Mouse (Mus musculus) heart, postnatal 14 days (tissue): Measurements from ENCODE around the gene H2al1i. TPM values are rescaled to one million over a fixed set of nuclear protein-coding genes. Genes with fewer than 3 reads are reported as not detected.
"Not testable (repeated sequence)": the region's sequence is repeated elsewhere in the genome, so short reads cannot be mapped to it uniquely, and the experiment has no call there.

Source experiments
- DNase-seq, 2 experiments: peaks; one replicate each; pipeline ENCODE4 v3.0.0; 2021 to 2022
- intact Hi-C: fragments of 180-260 bp; cut with DNase I; formaldehyde crosslinking; loops from one replicate; pipeline ENCODE4 v1.15.1; 2025
- long read RNA-seq, 2 experiments: library from polyadenylated mRNA; stranded (forward); transcript quantifications; one replicate each; pipeline ENCODE4 v2.0.0; 2021
- total RNA-seq, 2 experiments: library from RNA; stranded (reverse); gene quantifications; 2 replicates each; pipeline ENCODE4 v1.2.3; 2021

H2al1i gene
- not detected for total RNA-seq
- long read RNA-seq, experiment 1, result 0 reads
- long read RNA-seq, experiment 2, result 0 reads

- DNase-seq, intact Hi-C loops: not testable (repeated sequence)
Measured at GRCm38 (mm10) chrX:11324359-11324758, at the start of gene H2al1i. Gene H2al1i, plus strand, starts transcription at chrX:11324659.

GRCm38 (mm10) chrX:11277083-11277482 lies 47.4 kb upstream of the H2al1i start:
- intact Hi-C loops, result no loop called here
- DNase-seq, result no peak

DNA sequence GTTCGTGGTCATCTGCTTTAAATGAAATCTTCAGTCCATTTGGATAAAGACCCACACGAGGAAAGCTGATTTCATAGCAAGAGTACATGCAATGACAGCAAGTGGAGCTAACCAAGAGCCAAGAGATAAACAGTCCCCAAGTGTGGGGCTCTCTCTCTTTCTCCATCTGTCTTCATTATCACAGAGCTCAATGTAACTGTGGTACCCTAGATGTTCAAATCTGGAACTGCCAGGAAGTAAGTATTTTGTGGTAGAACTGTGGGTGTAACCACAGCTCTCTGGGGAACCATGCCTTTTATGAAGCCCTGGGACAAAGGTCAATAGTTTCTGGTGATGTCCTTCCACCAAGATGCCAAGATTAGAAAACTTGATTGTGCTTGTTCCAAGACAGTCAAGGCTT lies 43.7 kb upstream of the H2al1i start:
- DNase-seq, result no peak
- intact Hi-C loops, result no loop called here

GRCm38 (mm10) chrX:11288306-11288882 lies 36.1 kb upstream of the H2al1i start:
- DNase-seq, result peak; percentile 3 to 42
- intact Hi-C loops, result no loop called here

- intact Hi-C loops, result no loop called here
Measured at GRCm38 (mm10) chrX:11289244-11289643, 35.2 kb upstream of the H2al1i start.

GRCm38 (mm10) chrX:11298957-11299356 lies 25.5 kb upstream of the H2al1i start, which contains the start of gene H2al1a:
Gene H2al1a, plus strand, starts transcription at chrX:11299257.
- intact Hi-C loops, DNase-seq: not testable (repeated sequence)

More at GRCm38 (mm10) chrX:11289244-11289643, 35.2 kb upstream of the H2al1i start:
- no peak for DNase-seq

- intact Hi-C loops, DNase-seq: not testable (repeated sequence)
Measured at GRCm38 (mm10) chrX:11302132-11302531, 22.3 kb upstream of the H2al1i start, which contains the start of gene H2al1b. Gene H2al1b, plus strand, starts transcription at chrX:11302432.

- DNase-seq, intact Hi-C loops: not testable (repeated sequence)
Measured at GRCm38 (mm10) chrX:11305355-11305754, 19.1 kb upstream of the H2al1i start, which contains the start of gene H2al1c. Gene H2al1c, plus strand, starts transcription at chrX:11305655.

DNA sequence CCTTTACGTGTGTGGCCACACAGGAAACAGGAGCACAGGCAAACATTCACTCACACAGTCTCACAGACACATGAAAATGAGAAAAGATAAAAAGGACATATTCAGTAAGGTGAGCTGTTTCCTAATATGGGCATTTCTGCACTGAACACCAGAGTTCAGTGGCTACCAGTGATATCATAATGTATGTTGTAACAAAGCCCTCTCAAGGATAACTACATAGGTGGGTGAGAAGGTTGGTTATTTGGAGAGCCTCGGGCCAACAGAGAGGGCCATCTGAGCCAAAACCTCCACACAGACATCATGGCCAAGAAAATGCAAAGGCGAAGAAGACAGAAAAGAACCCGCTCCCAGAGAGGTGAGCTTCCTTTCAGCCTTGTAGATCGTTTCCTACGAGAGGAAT lies 15.9 kb upstream of the H2al1i start, which contains the start of gene H2al1d:
TSS of gene H2al1d (plus strand) at position 301 of the 400 bp plus-strand sequence.
- DNase-seq, intact Hi-C loops: not testable (repeated sequence)

DNA sequence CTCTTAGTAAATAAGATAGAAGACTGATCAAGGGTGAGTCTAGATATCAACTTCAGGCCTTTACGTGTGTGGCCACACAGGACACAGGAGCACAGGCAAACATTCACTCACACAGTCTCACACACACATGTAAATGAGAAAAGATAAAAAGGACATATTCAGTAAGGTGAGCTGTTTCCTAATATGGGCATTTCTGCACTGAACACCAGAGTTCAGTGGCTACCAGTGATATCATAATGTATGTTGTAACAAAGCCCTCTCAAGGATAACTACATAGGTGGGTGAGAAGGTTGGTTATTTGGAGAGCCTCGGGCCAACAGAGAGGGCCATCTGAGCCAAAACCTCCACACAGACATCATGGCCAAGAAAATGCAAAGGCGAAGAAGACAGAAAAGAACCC lies 12.8 kb upstream of the H2al1i start, which contains the start of gene H2al1e:
TSS of gene H2al1e (plus strand) at position 301 of the 400 bp plus-strand sequence.
- DNase-seq, intact Hi-C loops: not testable (repeated sequence)

GRCm38 (mm10) chrX:11314858-11315257 lies 9.6 kb upstream of the H2al1i start, which contains the start of gene H2al1f:
Gene H2al1f, plus strand, starts transcription at chrX:11315158.
- intact Hi-C loops, DNase-seq: not testable (repeated sequence)

DNA sequence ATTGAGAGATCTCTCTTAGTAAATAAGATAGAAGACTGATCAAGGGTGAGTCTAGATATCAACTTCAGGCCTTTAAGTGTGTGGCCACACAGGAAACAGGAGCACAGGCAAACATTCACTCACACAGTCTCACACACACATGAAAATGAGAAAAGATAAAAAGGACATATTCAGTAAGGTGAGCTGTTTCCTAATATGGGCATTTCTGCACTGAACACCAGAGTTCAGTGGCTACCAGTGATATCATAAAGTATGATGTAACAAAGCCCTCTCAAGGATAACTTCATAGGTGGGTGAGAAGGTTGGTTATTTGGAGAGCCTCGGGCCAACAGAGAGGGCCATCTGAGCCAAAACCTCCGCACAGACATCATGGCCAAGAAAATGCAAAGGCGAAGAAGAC lies 6.5 kb upstream of the H2al1i start, which contains the start of gene H2al1g:
TSS of gene H2al1g (plus strand) at position 301 of the 400 bp plus-strand sequence.
- DNase-seq, intact Hi-C loops: not testable (repeated sequence)

GRCm38 (mm10) chrX:11321192-11321591 lies 3.3 kb upstream of the H2al1i start, which contains the start of gene H2al1h:
Gene H2al1h, plus strand, starts transcription at chrX:11321492.
- intact Hi-C loops, DNase-seq: not testable (repeated sequence)

DNA sequence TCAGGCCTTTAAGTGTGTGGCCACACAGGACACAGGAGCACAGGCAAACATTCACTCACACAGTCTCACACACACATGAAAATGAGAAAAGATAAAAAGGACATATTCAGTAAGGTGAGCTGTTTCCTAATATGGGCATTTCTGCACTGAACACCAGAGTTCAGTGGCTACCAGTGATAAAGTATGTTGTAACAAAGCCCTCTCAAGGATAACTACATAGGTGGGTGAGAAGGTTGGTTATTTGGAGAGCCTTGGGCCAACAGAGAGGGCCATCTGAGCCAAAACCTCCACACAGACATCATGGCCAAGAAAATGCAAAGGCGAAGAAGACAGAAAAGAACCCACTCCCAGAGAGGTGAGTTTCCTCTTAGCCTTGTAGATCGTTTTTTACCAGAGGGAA lies 3.1 kb downstream of the H2al1i start, which contains the start of gene H2al1j:
TSS of gene H2al1j (plus strand) at position 301 of the 400 bp plus-strand sequence.
- DNase-seq, intact Hi-C loops: not testable (repeated sequence)

DNA sequence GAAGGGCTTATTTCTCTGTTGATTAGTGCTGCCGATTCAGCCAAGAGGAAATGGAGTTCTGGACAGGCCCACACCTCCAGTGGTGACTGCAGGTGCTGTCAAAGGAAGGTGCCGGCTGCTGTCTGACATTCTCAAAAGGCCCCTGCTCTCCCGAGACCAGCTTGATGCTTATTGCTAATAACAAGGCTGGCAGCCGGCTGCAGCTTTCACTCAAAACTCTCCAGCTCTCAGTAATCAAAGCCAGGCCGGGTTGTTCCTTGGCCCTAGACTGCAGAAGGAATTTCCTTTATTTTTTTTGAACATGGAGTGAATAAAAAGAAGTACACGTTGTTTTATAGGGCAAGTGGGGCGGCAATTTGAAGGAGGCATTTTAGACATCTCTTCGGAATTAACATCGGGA lies 21.3 kb downstream of the H2al1i start:
- DNase-seq, result peak; percentile 1 to 9
- intact Hi-C loops, result no loop called here

GRCm38 (mm10) chrX:11346756-11347155 lies 22.3 kb downstream of the H2al1i start:
- no peak for DNase-seq
- intact Hi-C loops, result no loop called here

GRCm38 (mm10) chrX:11360823-11361222 lies 36.4 kb downstream of the H2al1i start:
- intact Hi-C loops, result no loop called here
- no peak for DNase-seq

DNA sequence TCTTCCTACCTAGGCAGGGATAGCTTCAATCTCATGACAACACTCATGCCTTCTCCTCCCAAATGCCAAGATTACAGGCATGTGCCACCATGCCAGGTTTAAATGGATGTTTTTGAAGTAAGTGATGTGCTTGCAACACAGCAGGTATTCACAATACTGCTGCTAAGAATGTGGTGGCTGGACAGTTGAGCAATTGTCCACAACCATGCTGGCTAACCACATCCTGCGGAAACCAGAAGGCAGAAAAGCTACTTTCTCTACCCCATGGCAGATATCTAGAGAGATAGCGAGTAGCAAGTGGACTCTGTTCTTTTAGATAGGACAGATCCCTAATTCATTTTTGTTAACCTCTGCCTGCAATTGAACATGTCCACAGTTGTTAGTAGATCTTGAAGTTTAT lies 36.8 kb downstream of the H2al1i start:
- intact Hi-C loops, result no loop called here

GRCm38 (mm10) chrX:11363890-11364289 lies 39.4 kb downstream of the H2al1i start:
- no peak for DNase-seq
- intact Hi-C loops, result no loop called here

More for the DNA sequence above, 36.8 kb downstream of the H2al1i start:
- DNase-seq, result no peak

DNA sequence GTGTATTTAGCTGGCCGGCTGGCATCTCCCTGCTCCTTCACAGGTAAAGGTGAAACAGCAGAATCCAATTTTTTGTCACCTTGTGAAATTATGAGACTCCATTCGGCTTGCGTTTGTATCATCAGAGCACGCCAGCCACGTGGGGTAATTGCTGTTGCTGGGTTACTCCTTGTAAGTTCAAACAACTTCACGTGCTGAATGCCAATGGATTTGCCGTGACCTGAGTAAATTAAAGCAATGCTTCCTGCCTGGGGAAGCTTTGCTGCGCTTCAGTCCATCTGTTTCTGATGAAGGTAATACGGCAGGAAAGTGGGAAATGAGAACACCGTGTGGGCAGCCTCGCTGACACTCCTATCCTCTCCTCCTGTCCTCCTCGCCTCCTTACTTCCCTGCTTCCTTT lies 40.7 kb downstream of the H2al1i start:
- no peak for DNase-seq
- intact Hi-C loops, result no loop called here
